Mouse (Mus musculus) layer of hippocampus, adult 9-11 months (tissue): ENCODE results near the gene Tpp2.
"Not testable (repeated sequence)": the region's sequence is repeated elsewhere in the genome, so short reads cannot be mapped to it uniquely, and the experiment has no call there.

Source experiments
- DNase-seq: peaks from one replicate; pipeline ENCODE4 v3.0.0; 2022

The Tpp2 gene

DNA sequence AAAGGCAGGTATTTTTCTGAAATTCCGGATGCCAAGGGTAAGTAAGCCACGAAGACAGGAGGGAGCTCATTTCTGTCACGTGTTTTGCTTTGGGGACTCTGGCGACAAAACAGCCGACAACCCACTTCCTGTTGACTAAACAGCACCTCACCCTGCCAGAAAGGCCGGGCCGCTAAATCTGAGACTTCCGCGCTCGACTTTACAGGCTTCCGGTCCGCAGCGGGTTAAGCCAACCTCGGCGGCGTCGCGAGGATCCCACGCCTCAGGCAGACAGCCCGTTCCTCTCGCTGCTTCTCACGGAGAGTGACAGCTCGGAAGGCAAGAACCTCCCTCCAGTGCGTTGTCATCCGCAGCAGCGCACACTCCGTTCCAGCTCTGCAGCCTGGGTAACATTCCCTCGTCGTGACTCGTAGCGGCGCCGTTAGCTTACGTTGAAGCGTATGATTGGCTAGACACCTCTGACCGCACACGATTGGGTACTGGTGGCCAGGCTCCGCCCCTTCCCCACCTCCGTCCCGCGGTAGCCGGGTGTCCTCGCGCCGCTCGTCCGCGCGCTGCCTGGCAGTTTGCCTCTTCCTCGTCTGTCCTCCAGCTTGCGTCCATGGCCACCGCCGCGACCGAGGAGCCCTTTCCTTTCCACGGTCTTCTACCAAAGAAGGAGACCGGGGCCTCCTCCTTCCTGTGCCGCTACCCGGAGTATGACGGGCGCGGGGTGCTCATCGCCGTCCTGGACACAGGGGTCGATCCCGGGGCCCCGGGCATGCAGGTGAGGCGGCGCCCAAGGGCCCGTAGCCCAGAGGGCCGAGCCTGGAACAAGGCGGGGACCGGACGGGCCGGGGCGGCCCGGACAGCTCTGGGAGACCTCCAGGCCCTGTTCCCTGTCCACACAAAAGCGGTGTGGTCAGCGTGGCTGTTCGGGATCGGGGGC, at the start of gene Tpp2:
TSS of gene Tpp2 (plus strand) at position 160 of the 928 bp plus-strand sequence.
- peak; percentile 99 for DNase-seq

DNA sequence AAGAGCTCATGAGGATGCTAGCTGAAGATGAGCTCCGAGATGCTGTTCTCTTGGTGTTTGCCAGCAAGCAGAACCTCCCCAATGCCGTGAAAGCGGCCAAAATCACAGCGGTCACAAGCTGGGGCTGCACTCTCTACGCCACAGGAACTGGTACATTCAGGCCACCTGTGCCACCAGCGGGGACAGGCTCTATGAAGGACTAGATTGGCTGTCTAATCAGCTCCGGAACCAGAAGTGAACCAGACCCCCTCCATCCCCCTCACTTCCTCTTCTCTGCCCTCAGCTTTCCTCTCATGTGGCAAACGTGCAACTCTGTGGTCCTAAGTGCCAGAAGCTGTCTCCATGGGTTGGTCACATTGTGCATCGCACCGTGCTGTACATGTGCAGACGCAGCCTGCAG, 45.1 kb upstream of the Tpp2 start:
- DNase-seq = not testable (repeated sequence)

DNA sequence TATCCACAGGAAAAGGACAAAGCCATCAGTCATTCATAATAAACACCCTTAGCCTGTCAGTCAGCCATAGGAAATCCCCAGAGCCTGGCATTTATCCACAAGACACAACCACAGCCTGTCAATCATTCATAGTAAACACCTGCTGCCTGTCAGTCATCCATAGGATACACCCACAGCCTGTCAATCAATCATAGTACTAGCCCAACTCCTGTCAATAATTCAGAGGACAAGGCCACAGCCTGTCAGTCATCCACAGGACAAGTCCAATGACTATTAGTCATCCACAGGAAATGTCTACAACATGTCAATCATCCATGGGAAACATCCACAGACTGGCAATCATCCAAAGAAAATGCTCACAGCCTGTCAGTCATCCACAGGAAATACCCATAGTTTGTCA, 37.7 kb upstream of the Tpp2 start:
- no peak for DNase-seq

DNA sequence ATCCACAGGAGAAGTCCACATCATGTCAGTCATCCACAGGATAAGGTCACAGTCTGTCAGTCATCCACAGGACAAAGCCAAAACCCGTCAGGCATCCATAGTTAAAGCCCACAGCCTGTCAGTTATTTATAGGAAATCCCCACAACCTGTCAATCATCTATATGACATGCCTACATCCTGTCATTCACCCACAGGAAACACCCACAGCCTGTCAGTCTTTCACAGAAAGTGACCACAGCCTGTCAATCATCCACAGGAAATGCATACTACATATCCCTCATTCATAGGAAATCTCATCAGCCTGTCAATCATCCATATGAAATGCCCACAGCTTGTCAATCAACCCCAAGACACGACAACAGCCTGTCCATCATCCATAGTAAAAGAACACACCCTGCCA, 36.3 kb upstream of the Tpp2 start:
- no peak for DNase-seq

DNA sequence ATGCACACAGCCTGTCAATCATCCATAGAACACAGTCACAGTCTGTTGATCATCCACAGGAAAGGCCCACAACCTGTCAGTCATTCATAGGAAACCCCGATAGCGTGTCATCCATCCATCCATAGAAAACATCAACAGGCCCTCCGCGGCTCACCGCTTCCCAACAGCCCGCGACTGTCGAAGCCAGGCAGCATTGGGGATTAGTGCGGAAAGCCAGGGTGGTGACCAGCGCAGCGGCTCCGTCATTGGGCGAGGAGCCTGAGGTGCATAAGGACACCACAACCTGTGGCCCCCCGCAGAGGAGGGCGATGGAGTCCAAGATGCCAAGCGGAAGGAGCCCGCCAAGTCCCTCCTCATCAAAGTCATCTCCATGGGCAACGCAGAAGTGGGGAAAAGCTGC, 35.5 kb upstream of the Tpp2 start:
- no peak for DNase-seq

DNA sequence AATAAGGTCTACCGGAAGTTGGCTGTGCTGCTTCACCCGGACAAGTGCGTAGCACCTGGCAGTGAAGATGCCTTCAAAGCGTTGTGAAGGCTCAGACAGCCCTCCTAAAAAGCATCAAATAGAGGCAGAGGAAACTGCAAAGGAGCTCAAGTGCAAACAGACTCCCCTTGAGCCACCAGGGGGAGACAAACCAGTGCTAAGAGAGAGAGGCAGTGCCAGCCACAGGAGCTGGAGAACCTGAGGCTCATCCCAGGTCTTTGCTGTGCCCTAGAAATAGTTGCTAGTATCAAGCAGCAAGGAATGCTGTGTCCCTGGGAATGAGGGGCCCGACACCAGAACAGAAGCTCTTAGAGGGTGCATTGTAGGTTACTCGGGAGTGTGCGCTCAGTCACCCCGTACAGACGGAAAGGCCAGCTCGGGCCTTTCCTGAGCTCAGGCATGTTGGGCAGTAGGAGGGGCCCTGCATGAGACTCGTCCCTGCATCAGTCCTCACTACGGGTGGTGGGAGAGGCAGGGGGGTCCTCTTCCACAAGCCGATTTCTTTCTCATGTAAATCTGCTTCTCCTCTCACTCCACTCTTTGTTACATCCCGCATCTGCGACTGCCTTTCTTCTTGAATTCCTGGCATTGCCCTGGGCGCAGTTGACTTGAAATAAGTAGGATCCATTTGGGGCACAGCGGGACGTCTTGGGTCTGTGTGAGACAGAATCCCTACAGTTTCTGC, 34.3 kb upstream of the Tpp2 start:
- peak; percentile 62 for DNase-seq

DNA sequence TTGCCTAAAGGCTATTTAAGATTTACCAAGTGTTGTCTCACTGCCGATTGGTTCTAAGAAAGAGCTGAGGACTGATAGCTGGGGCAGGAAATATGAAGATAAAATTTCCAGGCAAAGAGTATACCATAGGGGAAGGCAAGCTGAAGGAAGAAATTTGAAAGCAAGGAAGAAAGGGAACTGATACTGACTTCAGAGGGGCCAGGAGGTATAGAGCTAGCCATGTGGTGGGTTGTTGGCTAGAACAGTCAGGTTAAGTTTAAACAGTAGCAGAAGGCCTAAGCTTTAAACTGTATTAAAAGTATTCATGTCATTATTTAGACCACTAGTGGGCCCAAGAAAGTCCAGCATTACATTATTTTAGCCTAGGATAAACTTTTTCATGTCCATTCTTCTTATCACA, 31.0 kb upstream of the Tpp2 start:
- DNase-seq = no peak

DNA sequence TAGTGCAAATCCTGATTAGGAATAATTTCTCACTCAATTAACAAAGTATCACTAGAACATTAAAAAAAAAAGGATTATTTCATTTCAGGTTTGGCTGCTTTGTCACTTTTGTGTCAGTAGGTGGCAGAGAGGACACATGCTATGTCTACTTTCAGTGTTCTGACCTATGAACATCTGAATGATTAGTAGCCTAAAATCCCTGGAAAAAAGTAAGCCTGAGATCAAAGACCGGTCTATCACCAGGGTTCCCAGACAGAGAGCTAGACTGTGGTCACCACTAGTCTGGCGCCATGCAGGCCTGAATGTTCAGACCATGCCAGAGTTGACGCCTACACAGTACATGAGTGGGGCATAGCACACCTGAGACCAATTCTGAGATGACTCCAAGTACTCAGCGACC, 30.6 kb upstream of the Tpp2 start:
- DNase-seq = no peak

DNA sequence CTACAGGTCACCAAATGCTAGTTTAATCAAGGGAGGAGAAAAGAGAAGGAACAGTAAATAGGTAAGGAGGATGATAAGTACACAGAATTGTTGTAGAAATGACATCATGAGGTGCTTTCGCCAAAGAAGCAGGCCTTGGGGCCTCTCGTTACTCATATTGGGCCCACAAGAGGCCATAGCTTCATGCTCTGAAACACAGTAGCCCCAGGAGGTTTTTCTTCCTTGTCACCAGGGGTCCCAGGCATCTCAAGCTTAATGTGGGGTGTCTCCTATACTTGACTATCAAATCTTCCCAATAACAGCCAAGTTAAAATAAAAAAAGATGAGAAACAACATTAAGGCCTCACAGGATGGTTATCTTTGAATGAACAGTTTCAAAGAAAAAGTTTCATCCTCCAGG, 18.0 kb upstream of the Tpp2 start:
- no peak for DNase-seq

DNA sequence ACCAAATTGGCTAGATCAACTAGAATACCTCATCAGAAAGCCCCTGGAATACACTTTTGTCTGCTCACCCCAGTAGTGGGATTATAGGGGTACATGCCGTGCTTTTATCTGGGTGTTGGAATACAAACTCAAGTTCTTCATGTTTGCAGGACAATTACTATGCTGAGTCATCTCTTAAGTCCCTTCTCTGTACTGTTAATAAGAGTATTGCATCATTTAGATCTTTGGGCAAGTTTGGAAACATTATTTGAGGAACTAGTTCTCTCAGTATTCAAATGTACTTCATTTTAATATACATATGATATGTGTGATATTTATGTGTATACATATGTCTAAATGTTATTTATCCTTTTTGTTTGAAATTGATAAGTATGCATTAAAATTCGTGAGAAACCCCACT, 16.6 kb upstream of the Tpp2 start:
- no peak for DNase-seq

DNA sequence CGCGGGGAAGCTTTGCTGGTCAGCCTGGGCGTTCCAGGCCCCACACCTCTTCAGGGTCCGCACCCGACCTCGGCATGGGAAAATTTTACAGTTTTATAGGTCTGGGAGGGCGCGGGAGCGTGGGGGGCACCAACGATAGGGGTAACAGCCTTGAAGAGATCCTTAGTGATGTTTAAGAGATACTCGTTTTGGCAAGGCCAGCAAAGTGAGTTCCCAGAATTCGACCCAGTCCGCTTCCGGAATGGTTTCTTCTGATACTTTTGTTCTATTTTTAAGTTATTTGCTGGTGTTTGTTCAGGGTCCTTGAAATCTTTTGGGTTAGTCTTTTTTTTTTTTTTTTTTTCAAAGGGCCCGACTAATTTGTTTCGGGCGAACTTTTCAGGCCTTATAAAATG, 966 bp downstream of the Tpp2 start:
- DNase-seq = no peak

DNA sequence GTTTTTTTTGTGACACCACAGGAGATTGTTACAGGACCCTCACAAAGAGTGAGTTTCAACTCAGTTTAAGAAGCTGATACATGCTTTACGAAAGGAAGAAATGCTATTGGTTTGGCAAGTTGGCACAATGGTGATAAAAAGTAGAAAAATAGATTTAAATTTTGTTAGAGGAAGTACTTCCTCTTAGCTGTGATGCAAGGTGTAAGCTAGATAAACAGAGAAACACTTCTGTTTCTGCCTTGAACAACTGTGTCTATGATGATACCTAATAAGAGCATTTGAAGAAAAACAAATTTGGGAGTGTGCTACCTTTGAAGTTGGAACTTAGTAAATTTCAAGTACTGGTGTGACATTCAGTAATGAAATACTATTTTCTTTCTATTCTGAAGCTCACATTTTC, 5.9 kb downstream of the Tpp2 start:
- DNase-seq = no peak

DNA sequence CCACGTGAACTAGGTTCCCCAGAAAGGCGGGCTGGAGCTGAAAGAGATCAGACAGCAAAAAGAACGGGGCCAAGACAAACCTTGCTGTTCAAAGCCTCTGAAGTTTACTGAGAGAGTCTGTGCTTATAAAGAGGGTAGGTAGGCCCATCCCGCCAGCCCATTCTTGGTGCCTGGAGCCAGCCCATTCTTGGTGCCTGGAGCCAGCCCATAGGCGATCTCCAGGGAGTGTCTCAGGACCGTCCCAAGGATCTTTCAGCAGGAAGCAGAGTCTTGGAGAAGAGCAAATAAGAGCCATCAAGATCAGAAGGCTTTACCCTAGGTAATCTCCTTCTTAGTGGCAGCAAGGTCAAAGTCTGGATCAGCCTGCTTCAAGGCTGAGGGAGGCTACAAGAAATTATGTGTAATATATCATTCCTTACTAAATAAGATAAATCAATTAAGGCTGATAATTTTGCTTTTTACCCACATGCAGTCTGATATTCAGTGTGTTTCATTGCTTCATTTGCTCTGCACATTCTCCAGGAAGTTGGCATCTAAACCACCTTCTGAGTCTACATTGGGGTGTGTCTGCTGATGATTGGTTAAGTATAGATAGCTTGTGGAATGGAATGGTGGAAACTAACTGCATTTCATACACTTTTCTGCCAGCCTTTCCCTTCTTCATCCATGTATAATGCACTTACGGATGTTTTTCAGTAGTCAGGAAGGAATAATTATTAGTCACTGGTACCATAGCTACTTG, 8.2 kb downstream of the Tpp2 start:
- no peak for DNase-seq

DNA sequence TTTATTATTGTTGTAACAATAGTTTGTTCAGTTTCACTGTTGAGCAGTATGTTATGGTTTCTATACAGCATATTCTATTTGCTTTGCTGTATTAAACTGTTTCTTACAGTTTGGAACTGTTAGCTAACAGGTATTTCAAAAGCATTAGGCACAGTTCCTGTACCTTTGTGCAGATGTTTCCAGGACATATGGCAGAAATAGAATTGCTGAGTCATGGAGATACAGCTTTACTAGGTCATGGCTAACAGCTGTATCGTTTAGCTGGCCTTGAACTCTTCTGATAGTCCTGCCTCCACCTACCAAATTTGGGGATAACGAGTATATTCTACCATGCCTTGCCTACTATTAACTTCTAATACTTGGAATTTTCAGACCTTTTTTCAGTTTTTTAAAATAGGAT, 9.4 kb downstream of the Tpp2 start:
- DNase-seq = no peak

DNA sequence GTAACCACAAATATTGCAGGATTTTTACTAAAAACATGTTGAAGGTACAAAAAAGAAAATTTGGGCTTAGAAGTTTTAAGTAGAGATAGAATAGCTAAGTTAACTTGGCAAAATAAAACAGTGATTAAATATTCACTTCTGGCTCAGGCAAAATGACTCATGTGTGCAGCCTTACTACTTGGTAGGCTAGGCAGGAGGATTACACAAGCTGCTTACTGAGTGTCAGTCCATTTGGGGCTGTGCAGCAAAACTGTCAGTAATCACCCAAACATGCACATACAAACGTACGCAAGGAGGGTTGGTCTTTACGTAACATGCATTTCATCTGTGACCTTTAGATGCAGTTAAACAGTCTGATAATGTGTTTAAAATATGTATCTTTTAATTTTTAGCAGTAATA, 20.2 kb downstream of the Tpp2 start:
- no peak for DNase-seq

DNA sequence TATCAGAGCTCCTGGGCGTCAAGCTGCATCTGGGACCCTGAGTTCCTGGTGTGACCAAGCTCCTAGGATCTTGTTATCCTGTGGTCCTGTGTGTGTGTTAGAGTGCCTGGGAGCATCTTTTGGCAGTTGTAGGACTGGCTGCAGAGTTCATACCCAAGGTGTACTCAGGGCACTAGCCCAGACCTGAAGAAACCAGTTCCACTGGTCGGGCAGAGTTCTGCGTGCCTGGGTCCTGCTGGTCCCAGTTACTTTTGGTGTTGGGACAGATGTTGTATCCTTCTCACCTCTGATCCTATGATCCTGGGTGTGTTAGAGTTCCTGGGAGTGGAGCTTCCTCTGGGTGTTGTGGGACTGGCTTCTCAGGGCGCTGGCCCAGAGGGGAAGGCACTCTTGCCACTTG, 30.9 kb downstream of the Tpp2 start:
- no peak for DNase-seq

DNA sequence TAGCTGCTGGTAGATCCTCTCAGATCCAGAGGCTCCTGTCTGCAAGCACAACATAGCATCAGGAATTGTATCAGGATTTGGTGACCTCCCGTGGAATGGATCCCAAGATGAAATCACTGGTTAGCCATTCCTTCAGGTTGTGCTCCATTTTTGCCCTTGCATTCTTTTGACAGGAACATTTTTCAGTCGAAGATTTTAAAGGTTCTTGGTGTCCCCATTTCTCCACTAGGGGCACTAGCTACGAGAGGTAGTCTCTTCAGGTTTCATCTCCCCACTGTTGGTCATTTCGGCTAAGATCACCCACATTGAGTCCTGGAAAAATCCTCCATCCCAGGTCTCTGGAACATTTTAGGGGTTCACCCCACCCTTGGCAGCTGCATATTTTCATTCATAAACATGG, 33.3 kb downstream of the Tpp2 start:
- no peak for DNase-seq

DNA sequence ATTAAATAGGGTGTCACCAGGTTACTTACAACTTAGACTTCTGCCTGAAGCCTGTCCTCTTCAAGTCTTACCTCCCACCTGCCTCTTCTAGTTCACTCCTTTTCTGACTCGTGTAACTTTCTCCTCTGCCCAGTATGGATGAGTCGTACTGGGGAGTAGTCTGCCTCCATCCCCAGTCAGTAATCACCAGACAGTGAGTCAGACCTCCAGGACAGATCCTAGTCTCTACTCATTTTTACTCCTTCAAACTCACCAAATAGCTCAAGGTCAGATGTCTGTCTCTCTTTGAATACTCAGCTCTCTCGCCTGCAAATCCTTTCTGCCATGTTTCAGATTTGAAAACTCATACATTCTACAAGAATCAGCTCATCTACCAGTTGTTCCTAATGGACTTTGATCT, 35.9 kb downstream of the Tpp2 start:
- no peak for DNase-seq

DNA sequence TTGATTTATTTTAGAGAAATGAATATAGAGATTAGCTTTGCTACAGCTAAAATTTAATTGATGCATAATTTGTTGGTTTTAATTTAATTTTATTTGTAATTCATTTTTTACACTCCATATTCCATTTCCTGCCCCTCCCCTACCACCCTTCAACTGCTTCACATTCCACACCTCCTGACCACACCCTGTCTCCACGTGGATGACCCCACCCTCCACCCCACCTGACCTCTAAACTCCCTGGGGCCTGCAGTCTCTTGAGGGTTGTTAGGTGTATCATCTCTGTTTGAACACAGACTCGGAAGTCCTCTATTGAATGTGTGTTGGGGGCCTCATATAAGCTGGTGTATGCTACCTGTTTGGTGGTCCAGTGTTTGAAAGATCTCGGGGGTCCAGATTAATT, 37.6 kb downstream of the Tpp2 start:
- no peak for DNase-seq

DNA sequence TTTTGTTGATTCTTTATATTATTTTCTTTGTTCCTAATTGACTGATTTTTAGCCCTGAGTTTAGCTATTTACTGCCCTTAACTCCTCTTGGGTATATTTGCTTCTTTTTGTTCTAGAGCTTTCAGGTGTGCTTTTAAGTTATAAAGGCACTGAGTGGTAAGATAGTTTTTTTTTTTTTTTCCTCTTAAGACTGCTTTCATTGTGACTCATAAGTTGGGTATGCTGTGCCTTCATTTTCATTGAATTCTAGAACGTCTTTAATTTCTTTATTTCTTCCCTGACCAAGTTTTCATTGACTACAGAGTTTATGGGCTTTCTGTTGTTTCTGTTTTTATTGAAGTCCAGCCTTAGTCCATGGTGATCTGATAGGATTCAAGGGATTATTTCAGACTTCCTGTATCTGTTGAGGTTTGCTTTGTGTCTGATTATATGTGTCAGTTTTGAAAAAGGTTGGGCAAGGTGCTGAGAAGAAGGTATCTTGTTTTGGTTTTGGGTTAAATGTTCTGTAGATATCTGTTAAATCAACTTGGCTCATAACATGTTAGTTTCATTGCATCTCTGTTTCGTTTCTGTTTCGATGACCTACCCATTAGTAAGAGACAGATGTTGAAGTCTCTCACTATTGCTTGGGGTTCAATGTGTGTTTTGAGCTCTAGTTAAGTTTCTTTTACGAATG, 63.6 kb downstream of the Tpp2 start:
- no peak for DNase-seq

DNA sequence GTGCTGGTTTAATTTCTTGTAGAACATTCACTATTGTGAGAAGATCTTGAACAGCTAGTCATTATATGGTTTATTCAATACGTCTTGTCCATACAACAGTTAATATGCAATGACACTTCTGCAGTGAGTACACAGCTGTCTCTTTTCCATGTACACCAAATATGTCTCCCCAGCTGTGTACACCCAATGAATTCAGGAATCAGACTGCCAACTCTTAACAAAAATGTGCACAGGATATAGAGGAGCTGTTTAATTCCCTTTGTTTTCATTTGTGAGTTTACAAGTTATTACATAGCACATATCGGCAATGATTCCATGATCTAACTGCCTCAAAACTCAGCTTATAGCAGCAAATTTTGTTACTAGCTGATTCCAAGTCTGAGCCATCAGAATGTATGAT, 71.1 kb downstream of the Tpp2 start:
- no peak for DNase-seq

DNA sequence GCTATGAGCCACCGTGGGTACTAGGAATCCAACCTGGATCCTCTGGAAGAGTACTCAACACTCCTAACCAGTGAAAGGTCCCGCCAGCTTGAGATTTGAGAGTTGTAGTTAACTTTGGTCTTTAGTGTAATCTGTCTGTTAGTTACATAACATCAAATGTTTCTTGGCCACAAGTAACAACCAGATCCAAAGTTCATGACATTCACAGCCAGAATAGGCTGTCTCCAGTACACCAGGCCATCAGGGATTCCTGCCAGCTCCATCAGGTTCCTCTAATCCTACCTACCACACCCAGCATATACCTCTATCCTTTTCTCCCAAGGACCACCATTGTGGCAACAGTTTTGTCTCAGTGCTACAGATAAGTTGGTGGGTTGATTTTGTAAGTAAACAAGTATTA, 82.1 kb downstream of the Tpp2 start:
- no peak for DNase-seq

DNA sequence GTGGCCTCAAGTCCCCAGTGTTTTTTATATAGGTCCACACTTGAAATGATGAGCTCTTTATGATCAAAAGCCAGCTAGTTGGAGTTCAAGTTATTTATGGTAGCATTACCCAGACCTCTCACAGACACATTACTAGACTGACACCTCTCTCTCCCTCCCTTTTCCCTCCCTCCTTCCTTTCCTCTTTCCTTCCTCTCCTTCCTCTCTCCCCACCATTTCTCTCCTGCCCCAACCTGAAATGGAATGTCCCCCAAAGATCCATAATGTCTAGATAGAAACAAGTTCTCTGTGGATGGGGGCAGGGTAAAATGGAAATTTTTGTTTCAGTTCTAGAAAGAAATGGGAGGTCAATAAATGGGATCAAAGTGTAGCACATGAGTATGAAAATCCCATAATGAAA, 86.5 kb downstream of the Tpp2 start, which contains the start of gene Mettl21c:
TSS of gene Mettl21c (minus strand) at position 101 of the 400 bp plus-strand sequence.
- no peak for DNase-seq
